Mouse (Mus musculus) v-Abl transformed pro-B cells (cell line): ENCODE measurements at regions not wholly inside any gene's neighbourhood (a gene's known extent, or its start where the extent isn't known, plus 50 kb on each side); places are given as distances from the start of the nearest gene placed in this dataset.

Experiments used
- in situ Hi-C, 2 experiments: fragments of 400-800 bp; cut with MboI; formaldehyde crosslinking; loops; one replicate each; pipeline ENCODE4 v1.15.1; 2025; ENCODE audit not compliant: unreplicated experiment in 2 of 2

DNA sequence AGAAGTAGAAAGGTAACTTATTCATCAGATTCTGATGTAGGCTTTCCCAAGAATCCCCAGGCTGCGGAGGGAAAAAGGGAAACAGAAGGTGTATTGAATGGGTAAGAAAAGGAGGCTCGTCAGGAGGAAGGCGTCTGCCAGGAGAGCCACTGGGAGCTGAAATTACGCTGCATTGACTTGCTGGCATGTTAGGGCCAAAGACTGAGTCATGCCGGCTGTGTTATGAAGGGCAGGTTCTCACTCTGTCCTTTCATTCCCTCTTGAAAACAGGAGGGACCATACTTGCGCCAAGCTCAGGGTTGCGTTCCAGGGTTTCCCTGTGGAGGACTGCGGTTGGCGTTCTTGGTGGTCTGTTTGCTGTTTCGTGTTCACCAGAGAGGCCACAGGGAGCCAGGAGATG is 128.3 kb upstream of the Krr1 start:
- in situ Hi-C loops = no loop called here

DNA sequence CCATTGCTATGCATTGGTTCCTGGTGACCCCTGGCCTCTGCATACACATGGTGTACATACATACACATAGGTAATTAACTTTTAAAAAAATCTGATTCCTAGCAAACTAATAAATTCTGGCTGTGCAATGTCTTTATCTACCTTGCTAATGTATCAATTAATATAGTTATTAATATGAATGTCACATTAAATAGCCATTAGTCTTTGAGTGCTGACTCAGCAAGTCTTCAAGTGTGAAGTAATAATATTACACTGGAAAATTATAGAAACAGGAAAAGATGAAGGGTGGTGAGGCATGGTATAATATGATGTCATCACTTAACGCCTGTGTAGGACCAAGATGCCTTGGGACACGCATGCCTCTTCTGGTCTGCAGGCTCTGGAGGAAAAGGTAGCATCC is 126.5 kb upstream of the Krr1 start:
- in situ Hi-C loops = no loop called here

DNA sequence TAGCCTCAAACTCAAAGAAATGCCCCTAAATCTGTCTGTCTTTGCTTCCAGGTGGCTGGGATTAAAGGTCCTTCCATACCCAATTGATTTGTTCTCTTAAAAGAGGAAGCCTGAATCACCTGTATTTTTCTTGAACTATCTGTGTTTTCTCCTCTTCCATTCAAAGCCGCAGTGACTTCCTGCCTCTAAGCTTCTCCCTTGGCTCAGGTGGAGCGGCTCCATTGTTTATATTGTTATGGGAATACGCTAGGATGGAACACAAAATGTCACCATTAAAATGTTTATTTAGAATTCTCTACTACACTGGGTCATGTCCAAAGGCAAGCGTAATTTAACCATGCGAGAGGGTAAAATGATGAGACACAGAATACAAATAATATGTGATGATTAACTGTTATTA is 118.2 kb upstream of the Krr1 start:
- in situ Hi-C loops = no loop called here

DNA sequence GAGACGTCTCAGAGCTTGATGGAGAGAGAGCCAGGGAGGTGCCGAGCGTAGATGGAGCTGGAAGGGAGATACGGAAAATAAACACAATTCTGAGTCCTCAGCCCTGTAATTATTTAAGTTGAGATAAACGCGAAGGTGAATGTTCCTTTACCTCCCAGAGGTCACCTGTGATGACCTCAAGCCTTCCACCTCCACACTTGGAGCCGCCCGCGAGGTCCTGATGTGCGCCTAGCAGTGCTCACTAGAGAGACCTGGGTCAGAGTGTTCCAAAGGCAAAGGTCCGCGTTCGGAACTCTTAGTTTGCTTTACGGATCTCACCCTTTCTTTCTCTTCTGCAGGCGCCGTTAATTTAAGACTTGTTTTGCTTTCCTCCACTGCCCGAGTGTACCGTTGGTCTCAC is 117.0 kb upstream of the Krr1 start:
- in situ Hi-C loops = no loop called here

DNA sequence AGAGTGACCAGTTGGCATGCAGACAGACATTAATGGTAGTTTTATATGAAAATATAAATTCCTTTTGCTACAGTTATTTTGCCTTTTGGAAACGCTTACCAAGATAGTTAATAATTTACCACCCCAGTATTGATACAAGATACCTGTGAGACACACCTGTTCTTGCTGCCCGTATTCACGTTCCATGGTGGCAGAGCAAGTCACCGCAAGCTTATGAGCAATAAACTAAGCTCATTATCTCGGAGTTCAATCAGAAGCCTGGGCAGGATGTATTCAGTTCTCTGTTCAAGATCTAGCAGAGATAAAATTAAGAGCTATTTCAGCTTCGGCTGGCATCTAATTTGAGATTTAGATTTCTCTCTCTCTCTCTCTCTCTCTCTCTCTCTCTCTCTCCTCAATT is 114.1 kb upstream of the Krr1 start:
- in situ Hi-C loops = no loop called here

DNA sequence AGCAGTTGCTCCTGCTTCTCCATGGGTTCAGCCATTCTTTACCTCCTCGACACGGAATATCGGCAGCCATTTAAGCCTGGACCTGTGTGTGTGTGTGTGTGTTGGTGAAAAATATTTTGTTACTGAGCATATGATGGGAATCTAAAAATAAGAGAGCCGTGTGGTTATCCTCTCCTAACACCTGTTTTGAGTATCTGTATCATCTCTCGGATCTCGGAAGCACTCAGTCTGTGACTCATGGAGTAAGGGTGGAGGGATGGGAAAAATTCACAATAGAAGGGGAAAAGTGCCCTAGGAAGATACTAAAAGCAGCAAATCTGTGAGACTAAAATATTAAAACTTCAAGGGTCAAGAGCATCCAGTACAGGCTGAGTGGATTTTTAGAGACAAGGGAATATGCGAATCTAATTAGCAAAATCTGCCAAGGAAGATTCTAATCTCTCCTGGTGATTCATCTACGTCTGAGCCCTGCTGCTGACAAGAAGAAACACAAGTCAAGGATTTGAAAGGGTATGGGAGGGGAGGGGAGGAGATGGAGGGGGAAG is 107.1 kb upstream of the Krr1 start:
- in situ Hi-C loops = no loop called here

DNA sequence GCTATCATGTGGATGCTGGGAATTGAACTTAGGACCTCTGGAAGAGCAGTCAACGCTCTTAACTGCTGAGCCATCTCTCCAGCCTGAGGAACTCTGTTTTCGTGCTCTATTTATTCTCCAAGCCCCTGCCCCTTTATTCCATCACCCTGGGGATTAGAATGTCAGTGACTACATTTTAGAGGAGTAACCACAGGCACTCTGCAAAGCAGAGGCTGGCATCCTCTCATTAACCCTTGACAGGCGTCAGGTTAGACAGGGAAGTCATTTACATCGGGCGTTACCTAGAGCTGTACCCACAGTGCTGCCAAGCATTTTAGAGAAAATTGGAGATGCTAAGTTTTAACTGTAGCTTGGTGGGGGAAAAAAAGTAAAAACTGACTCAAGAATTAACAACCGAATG is 105.4 kb upstream of the Krr1 start:
- in situ Hi-C loops = no loop called here

DNA sequence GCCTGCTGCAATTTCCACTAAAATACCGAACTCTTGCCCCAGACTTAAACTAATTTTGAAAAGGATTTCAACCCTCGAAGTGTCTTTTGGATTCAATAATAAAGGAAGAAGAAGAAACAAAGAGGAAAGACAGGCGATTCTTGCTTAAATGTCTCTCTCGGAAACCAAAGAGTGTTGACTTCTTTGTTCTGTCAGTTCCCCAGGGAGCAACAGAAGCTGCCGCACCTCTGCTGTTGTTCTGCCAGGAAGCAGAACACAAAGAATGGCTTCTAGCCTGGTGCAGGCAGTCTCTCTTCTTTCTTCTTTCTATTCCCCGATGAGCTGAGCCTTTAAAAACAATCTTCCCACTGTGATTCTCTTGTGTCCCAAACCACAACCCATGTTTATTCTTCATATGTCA is 104.9 kb upstream of the Krr1 start:
- in situ Hi-C loops = no loop called here

DNA sequence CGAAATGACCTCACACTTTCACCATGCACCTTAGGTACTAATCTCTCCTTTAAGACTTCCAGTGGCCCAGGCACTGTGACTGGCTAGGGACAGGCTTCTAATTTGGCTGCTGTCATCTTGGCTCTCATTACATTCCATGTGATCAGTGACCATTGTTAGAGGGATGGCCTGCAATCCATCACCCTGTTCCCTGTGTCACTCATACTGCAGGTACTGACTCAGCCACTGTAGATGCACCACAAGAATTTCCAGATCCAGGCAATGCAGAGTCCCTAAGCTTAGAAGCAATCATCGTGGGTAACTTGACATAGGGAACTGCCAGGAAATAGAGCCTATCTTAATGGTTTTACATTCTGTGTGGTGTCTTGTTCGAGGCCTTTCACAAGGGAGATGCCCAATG is 92.1 kb upstream of the Krr1 start:
- in situ Hi-C loops = no loop called here

DNA sequence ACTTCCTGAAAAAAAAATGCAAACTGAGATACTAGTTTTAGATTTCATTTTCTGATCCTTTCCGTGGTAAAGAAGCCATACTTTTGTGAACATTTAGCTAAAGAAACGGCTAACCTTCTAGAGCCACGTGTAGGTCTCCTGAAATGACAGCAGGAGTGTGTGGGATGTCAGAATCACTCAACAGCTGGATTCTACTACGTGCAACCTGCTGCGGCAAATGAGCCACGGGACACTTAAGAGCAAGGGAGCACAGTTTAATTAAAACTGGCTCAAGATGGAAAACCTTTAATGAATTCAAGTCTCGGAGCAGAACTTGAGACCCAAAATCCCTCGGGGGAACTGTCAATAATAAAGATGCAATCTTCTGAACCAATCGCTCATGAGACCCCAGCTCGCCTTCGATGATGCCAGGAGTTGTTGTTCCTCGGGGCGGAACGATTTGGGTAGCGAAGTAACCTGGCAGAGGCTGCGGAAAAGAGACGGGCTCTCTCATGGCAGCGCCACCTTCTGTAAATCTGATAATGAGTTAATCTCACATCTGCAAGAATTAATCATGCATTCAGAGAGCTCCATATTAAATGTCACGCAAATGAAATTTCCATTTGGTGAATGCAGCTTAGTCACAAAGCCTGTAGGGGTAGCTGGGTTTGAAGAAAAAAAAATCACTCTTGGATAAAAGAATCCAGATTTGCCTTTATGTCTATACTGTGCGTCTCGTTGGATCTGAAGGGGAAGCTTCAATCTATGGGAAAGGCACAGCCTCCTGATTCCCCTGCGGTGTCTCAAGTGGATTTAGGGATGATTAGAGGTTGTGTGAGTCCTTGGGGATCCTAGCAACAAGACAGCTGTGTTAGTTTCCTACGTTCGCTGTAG is 90.9 kb upstream of the Krr1 start:
- in situ Hi-C loops = no loop called here

DNA sequence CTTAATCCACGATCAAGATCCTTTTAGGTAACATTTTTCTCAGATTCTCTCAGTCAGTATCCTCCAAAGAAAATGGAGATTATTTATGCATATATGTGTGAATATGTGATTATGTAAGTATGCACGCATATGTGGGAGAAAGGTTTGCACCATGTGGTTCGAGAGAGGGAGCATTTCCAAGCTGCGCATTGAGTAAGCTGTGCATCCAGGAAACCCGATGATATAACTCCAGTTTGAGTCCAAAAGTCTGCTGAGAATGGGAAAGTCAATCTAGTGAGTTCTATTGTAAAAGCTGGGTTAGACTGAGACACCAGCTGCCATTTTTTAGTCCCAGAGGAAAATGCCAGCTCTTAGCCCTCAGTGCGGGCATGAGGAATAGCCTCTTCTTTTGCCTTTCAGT is 89.9 kb upstream of the Krr1 start:
- in situ Hi-C loops = no loop called here

DNA sequence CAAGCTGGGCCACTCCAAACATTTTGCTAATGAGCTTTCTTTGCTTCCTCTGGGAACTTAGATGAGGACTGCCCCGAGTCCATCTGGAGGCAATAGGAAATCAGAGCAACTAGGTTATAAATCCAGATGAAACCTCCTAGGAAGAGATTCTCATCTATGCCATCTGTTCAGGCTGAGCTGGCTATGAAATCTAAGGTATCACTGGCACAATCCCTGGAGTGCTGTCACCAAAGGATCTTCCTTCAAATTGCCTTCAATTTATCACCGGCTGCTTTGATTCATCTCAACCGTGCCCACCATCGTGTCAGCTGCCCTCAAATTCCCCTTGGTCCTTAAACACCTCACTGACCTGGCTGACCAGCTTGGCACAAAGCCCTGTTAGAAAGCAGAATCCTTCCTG is 87.8 kb upstream of the Krr1 start:
- in situ Hi-C loops = no loop called here

DNA sequence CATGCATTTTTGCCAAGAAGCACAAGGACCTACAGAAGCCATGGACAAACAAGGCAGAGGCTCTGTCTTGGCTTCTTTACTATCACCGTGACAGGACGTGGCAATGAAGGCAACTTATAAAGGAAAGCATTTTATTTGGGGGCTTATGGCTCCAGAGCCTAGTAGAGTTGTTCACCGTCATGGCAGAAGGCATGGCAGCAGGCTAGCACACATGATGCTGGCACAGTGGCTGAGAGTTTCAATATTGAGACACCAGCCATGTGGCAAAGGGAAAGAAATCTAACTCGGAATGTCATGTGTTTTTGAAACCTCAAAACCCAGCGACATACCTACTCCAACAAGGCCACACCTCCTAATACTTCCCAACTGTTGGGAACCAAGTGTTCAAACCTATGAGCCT is 83.4 kb upstream of the Krr1 start:
- in situ Hi-C loops = no loop called here

DNA sequence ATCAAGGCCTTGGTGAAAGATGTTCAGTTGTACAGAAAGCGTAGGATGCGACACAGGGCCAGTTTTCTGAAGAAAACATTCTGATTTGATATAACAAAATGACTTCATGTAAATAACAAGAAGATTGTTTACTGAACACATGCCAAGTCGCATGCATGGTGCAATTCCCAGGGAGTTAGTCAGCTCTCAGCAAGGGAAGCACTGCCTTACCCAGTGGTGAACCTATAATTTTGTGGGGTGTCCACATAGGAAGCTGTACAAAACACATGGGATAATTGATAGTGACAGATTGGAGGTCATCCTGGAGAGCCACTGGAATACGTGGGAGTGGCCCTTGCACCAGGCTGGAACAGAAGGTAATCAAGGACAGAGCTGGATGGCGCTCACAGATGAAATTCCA is 79.0 kb upstream of the Krr1 start:
- in situ Hi-C loops = no loop called here

DNA sequence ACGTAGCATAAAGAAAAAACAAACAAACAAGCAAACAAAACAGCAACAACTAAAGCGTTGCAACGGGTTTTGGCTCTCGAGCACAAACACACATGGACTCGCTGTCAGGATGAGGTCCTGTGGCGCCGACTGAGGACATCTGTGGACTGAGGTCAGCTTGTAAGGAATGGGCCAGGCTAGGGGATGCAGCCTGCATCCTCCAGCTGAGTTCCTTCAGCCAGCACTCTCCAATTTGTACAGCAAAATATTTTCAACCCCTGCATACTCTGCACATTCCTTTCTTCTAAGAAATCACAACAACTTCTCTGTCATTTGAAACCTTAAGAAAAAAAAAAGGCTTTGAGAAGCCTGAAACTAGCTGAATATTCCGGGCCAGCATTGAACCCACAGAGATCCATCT is 78.5 kb upstream of the Krr1 start:
- in situ Hi-C loops = no loop called here

DNA sequence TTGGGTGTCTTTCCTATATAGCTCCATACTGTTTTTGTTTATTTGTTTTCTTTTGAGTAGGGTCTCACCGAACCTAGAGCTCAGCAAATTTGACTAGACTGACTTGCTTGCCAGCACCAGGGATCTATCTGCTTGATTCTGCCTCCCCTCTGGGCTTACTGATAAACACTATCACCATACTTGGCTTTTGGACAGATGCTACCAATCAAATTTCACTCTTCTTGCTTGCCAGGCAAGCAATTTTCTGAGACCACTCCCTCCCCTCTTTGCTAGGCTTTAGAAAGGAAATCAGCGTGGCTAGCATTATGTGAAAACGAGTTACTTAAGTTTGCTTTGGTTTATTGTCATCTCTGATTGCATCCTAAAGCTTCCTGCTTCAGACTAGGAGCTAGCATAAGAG is 75.1 kb upstream of the Krr1 start:
- in situ Hi-C loops = no loop called here

DNA sequence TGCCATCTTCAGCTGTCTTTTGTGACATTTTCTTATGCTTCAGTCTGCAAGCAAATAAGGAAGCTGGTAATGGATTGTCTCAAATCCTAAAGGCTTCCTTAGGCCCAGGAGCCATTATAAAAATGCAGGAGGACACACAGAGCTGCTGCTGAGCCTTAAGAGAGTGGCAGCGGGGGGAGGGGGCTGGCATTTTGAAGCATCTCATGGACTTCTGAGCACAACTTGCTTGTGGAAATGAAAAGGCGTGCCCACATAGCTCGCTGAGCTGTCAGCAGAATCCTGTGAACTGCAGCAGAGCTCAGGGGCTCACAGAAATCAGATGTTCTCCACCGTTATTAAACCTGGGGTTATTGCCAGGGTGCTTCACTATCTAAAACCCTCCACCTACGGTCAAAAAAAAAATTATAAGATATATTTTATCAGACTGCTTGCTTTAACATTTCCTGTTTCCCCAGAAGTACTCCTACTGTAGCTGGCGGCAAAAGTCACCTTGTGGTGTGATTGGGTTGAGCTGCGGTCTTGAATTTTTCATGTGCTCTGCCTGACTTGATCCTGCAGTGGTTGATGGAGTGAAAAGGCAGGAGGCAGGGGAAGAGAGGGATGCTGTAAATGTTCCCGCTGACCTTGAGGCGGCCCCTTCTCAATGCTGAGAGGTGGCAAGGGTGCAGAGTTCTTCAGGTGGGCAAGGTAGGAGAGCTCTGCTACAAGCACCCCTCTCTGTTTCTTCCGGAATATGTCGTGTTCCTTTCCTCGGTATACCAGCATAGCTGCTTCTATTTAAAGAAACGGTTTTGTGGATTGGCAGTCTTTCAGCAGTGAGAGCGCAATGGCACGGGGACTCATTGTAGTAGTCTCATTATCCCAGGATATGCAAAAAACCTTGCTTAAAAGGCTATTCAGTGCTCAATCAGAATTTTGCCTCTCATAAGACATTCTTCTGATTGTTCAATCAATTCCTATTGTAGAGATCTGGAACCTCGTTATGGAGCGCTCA is 71.4 kb upstream of the Krr1 start:
- in situ Hi-C loops = no loop called here

DNA sequence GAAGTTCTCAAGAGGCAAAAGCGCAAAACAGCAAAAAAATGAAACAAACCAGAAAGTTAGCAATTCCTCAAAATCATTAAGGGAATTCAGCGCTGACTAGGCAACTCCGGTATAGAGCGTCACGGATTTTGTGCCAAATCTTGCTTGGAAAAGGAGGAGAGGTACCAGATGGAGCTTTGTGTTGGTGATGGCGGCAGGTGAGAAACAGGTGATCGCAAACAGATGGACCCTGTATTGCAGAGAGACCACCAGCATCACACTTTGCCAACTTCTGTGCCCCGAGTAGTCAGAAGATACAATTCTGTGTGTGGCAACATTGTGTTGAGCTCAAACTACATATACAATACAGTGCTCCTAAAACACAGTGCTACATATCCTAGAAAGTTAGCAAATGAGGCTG is 68.5 kb upstream of the Krr1 start:
- in situ Hi-C loops = no loop called here

DNA sequence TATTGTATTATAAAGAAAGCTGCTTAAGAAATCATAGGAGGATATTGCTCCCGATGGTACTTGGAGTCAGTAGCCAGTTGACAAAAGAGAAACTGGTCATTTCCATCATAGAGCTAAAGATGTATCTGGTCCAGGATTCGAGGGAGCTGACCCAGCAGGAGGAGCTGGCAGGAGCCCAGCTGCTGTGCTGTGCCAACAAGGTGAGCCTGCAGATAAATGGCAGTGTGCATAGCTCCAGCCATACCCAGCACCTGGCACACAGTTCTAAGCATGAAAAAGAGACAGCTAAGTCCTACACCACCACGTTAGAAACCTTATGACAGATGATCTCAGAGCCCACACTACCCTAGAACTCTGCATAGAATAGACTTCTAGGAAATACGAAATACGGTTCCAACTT is 64.6 kb upstream of the Krr1 start:
- in situ Hi-C loops = no loop called here

DNA sequence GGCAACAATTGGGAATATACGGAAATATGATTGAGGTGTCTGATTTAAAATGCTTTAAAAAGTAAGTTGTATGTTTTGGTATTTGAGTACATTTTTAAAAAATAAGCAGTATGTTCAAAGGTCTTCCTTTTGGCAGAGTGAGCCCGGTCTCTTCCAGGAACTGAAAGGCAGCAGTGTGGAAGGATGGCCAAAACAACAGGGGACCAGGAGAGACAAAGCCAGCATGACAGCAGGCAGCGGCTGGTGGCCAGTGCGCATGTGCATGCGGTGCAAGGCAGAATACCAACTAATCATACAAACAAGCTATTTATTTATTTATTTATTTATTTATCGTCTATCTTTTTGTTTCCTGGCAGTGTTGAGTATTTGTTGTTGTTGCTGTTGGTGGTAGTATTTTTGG is 59.9 kb upstream of the Krr1 start:
- in situ Hi-C loops = no loop called here

DNA sequence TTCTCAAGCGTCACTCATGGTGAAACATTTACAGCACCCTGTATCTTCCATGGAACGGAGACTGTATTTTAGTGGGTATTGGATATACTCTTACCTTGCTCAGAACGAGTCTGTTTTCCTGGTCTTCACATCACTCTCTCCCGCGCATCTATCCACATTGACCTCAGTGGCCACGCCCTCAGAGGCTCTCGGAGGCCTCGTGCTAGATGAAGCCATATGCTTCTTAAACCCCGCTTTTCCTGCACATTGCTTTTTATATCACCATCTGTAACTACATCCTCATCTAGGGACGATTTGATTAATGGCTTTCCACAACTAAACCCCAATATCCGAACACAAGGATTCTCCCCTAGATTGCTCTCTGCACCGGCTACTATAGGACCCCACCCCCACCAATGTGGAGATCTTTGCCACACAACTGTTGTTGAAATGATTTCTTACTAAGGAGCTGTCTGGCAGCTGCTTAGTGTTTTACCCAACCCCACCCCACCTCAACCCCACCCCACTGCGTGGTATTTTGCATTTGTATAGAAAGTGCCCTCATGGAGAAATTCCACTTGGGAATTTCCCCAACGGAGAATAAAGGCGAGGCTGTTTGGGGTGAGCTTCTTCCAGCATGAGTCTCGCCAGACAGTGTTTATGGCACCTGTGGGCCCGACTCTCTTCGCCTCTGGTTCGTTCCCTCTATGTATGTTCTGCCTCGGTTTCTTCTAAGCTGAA is 59.2 kb upstream of the Krr1 start:
- in situ Hi-C loops = no loop called here
